Mouse (Mus musculus) hindbrain, embryonic 13.5 days (tissue): ENCODE results near the gene Tcn2. TPM values are rescaled to one million over a fixed set of nuclear protein-coding genes. Genes with fewer than 3 reads are reported as not detected.
"Not testable (repeated sequence)": the region's sequence is repeated elsewhere in the genome, so short reads cannot be mapped to it uniquely, and the experiment has no call there.

ENCODE experiments used
- ATAC-seq: fragments of 200-750 bp; cut with Nextera tagmentation; 2 replicates; pipeline ENCODE4 v1.8.0; 2017; ENCODE audit warnings: moderate TSS enrichment; ENCODE audit not compliant: low FRiP score
- H3K27ac ChIP-seq: fragments of 300-500 bp; sonication (generic); 2 replicates; pipeline ENCODE4 v1.5.1; 2015; ENCODE audit warnings: inconsistent platforms, mild to moderate bottlenecking, moderate library complexity
- H3K27me3 ChIP-seq: fragments of 300-500 bp; sonication (generic); 2 replicates; pipeline ENCODE4 v1.6.1; 2015; ENCODE audit warnings: mild to moderate bottlenecking, inconsistent platforms
- H3K36me3 ChIP-seq: fragments of 300-500 bp; sonication (generic); 2 replicates; pipeline ENCODE4 v1.6.1; 2015; ENCODE audit warnings: mild to moderate bottlenecking, inconsistent platforms
- H3K4me1 ChIP-seq: fragments of 300-500 bp; sonication (generic); replicated peaks from 2 replicates; pipeline ENCODE4 v1.6.1; 2015; ENCODE audit warnings: inconsistent platforms
- H3K4me2 ChIP-seq: fragments of 300-500 bp; sonication (generic); 2 replicates; pipeline ENCODE4 v1.6.1; 2015; ENCODE audit warnings: inconsistent platforms, mild to moderate bottlenecking, moderate library complexity
- H3K4me3 ChIP-seq: fragments of 300-500 bp; sonication (generic); 2 replicates; pipeline ENCODE4 v1.5.1; 2015; ENCODE audit warnings: mild to moderate bottlenecking, inconsistent platforms
- H3K9ac ChIP-seq: fragments of 300-500 bp; sonication (generic); 2 replicates; pipeline ENCODE4 v1.6.1; 2015; ENCODE audit warnings: mild to moderate bottlenecking, inconsistent platforms
- H3K9me3 ChIP-seq: fragments of 300-500 bp; sonication (generic); 2 replicates; pipeline ENCODE4 v1.6.1; 2016; ENCODE audit warnings: inconsistent platforms
- WGBS: fragments of 180-500 bp; shearing (Covaris S2); methylation state at CpG from one replicate; pipeline ENCODE4 v1.1.7; 2015; 5-methylcytosine and 5-hydroxymethylcytosine counted together
- polyA plus RNA-seq: library from polyadenylated mRNA; unstranded; fragments of >200 nt; fragmentation: Nextera tagmentation; extraction: Ambion mirVana; gene quantifications from 2 replicates; pipeline ENCODE4 v1.2.1, GENCODE M21; 2015

Tcn2 gene
- polyA plus RNA-seq, 1 experiment from 2014 or later, result 28.5 TPM

GRCm38 (mm10) chr11:3961761-3962160 is 29.8 kb upstream of the Tcn2 start:
- Histone ChIP-seq H3K4me2 (no peak overlapping the region), H3K9ac (no peak overlapping the region), H3K27me3 (0 out of 2 replicates have a peak, but pooled peaks cover 3% of the 10 kb centered on the region), H3K4me3 (no peak overlapping the region), H3K4me1 (peaks cover 24% of the 10 kb centered on the region), H3K9me3 (no peaks in the 10 kb centered on the region), H3K27ac (no peak overlapping the region), H3K36me3 (no peaks in the 10 kb centered on the region)
- WGBS, result 76% methylated on average over 3 of the region's 3 CpGs
- ATAC-seq, result no peak

GRCm38 (mm10) chr11:3960901-3961300 is 28.9 kb upstream of the Tcn2 start:
- Histone ChIP-seq H3K4me1 (peaks cover 18% of the 10 kb centered on the region), H3K27me3 (0 out of 2 replicates have a peak, but pooled peaks cover 3% of the 10 kb centered on the region), H3K27ac (no peak overlapping the region), H3K4me2 (no peak overlapping the region), H3K9ac (no peak overlapping the region), H3K9me3 (no peaks in the 10 kb centered on the region), H3K4me3 (no peak overlapping the region), H3K36me3 (no peaks in the 10 kb centered on the region)
- ATAC-seq, result no peak
- WGBS, result 61% methylated on average over 2 of the region's 2 CpGs

- WGBS, result 74% methylated on average over 4 of the region's 4 CpGs
Measured at GRCm38 (mm10) chr11:3955371-3955770, 23.4 kb upstream of the Tcn2 start.

GRCm38 (mm10) chr11:3954876-3955275 is 22.9 kb upstream of the Tcn2 start:
- not testable (repeated sequence) for H3K27ac ChIP-seq, H3K4me1 ChIP-seq, H3K9ac ChIP-seq, H3K36me3 ChIP-seq, ATAC-seq, H3K4me3 ChIP-seq, H3K4me2 ChIP-seq, H3K27me3 ChIP-seq, H3K9me3 ChIP-seq
- 81% methylated on average over 5 of the region's 5 CpGs for WGBS

More at GRCm38 (mm10) chr11:3955371-3955770, 23.4 kb upstream of the Tcn2 start:
- not testable (repeated sequence) for H3K36me3 ChIP-seq, ATAC-seq, H3K4me3 ChIP-seq, H3K9ac ChIP-seq, H3K4me1 ChIP-seq, H3K4me2 ChIP-seq, H3K27ac ChIP-seq, H3K9me3 ChIP-seq, H3K27me3 ChIP-seq

- H3K4me3 ChIP-seq, result no peak overlapping the region
- H3K27ac ChIP-seq, result no peak overlapping the region
- WGBS, result 6% methylated on average over 1 of the region's 1 CpGs
- H3K4me2 ChIP-seq, result no peak overlapping the region
- H3K36me3 ChIP-seq, result no peaks in the 10 kb centered on the region
- H3K27me3 ChIP-seq, result peaks cover 10% of the 10 kb centered on the region; the same call in 1 of the 2 replicates
- no peaks in the 10 kb centered on the region for H3K4me1 ChIP-seq
- H3K9me3 ChIP-seq, result no peaks in the 10 kb centered on the region
- no peak for ATAC-seq
- no peak overlapping the region for H3K9ac ChIP-seq
Measured at GRCm38 (mm10) chr11:3946386-3946785, 14.4 kb upstream of the Tcn2 start.

- H3K4me1 ChIP-seq, result no peaks in the 10 kb centered on the region
- no peak overlapping the region for H3K27ac ChIP-seq
- no peaks in the 10 kb centered on the region for H3K36me3 ChIP-seq
- H3K4me3 ChIP-seq, result no peak overlapping the region
- no peak overlapping the region for H3K4me2 ChIP-seq
- no peak overlapping the region for H3K9ac ChIP-seq
- ATAC-seq, result no peak
- peaks cover 10% of the 10 kb centered on the region; the same call in 1 of the 2 replicates for H3K27me3 ChIP-seq
- H3K9me3 ChIP-seq, result no peaks in the 10 kb centered on the region
- 89% methylated on average over 7 of the region's 7 CpGs for WGBS
Measured at GRCm38 (mm10) chr11:3941371-3941770, 9.4 kb upstream of the Tcn2 start.

GRCm38 (mm10) chr11:3937321-3937874 is 5.4 kb upstream of the Tcn2 start:
- no peak for ATAC-seq
- no peaks in the 10 kb centered on the region for H3K9me3 ChIP-seq
- no peak overlapping the region for H3K9ac ChIP-seq
- no peaks in the 10 kb centered on the region for H3K27me3 ChIP-seq
- H3K4me3 ChIP-seq, result no peak overlapping the region
- WGBS, result 85% methylated on average over 13 of the region's 13 CpGs
- no peak overlapping the region for H3K27ac ChIP-seq
- H3K4me2 ChIP-seq, result no peak overlapping the region
- H3K4me1 ChIP-seq, result no peaks in the 10 kb centered on the region
- no peaks in the 10 kb centered on the region for H3K36me3 ChIP-seq

GRCm38 (mm10) chr11:3936318-3936717 is 4.4 kb upstream of the Tcn2 start:
- H3K4me2 ChIP-seq, result no peak overlapping the region
- H3K4me1 ChIP-seq, result peaks cover 9% of the 10 kb centered on the region
- H3K36me3 ChIP-seq, result no peaks in the 10 kb centered on the region
- H3K9ac ChIP-seq, result no peak overlapping the region
- ATAC-seq, result no peak
- no peak overlapping the region for H3K4me3 ChIP-seq
- H3K27ac ChIP-seq, result no peak overlapping the region
- 82% methylated on average over 3 of the region's 3 CpGs for WGBS
- H3K27me3 ChIP-seq, result no peaks in the 10 kb centered on the region
- H3K9me3 ChIP-seq, result no peaks in the 10 kb centered on the region

GRCm38 (mm10) chr11:3935135-3935534 is 3.2 kb upstream of the Tcn2 start:
- Histone ChIP-seq H3K4me1 (peaks cover 17% of the 10 kb centered on the region), H3K27ac (no peak overlapping the region), H3K4me3 (no peak overlapping the region), H3K4me2 (no peak overlapping the region), H3K9ac (no peak overlapping the region), H3K9me3 (no peaks in the 10 kb centered on the region), H3K27me3 (no peaks in the 10 kb centered on the region), H3K36me3 (no peaks in the 10 kb centered on the region)
- ATAC-seq, result no peak
- 66% methylated on average over 4 of the region's 4 CpGs for WGBS

- no peak overlapping the region for H3K9ac ChIP-seq
- H3K9me3 ChIP-seq, result no peaks in the 10 kb centered on the region
- H3K36me3 ChIP-seq, result no peaks in the 10 kb centered on the region
- no peak overlapping the region for H3K27ac ChIP-seq
- no peaks in the 10 kb centered on the region for H3K27me3 ChIP-seq
- peaks cover 17% of the 10 kb centered on the region for H3K4me1 ChIP-seq
- no peak overlapping the region for H3K4me3 ChIP-seq
- 86% methylated on average over 9 of the region's 9 CpGs for WGBS
- no peak overlapping the region for H3K4me2 ChIP-seq
- ATAC-seq, result no peak
Measured at GRCm38 (mm10) chr11:3933756-3934285, 1.9 kb upstream of the Tcn2 start.

GRCm38 (mm10) chr11:3930931-3931330 is 1.0 kb downstream of the Tcn2 start:
- Histone ChIP-seq H3K9ac (peak overlapping the region; percentile 64), H3K9me3 (no peaks in the 10 kb centered on the region), H3K27ac (no peak overlapping the region), H3K36me3 (peaks cover 10% of the 10 kb centered on the region), H3K4me1 (peaks cover 17% of the 10 kb centered on the region), H3K27me3 (no peaks in the 10 kb centered on the region), H3K4me2 (peak overlapping the region; percentile 76), H3K4me3 (peak overlapping the region; percentile 50)
- 17% methylated on average over 6 of the region's 6 CpGs for whole genome bisulfite sequencing
- ATAC-seq, result no peak

GRCm38 (mm10) chr11:3930019-3930418 is 1.9 kb downstream of the Tcn2 start:
- H3K9me3 ChIP-seq, result no peaks in the 10 kb centered on the region
- H3K27me3 ChIP-seq, result no peaks in the 10 kb centered on the region
- 87% methylated on average over 4 of the region's 4 CpGs for WGBS
- no peak for ATAC-seq
- H3K4me1 ChIP-seq, result peaks cover 17% of the 10 kb centered on the region
- peaks cover 16% of the 10 kb centered on the region for H3K36me3 ChIP-seq
- no peak overlapping the region for H3K27ac ChIP-seq
- no peak overlapping the region for H3K9ac ChIP-seq
- H3K4me2 ChIP-seq, result no peak overlapping the region
- no peak overlapping the region for H3K4me3 ChIP-seq

GRCm38 (mm10) chr11:3925916-3926315 is 6.0 kb downstream of the Tcn2 start:
- Histone ChIP-seq H3K9me3 (no peaks in the 10 kb centered on the region), H3K27ac (no peak overlapping the region), H3K4me2 (no peak overlapping the region)

More at GRCm38 (mm10) chr11:3925916-3926315, 6.0 kb downstream of the Tcn2 start:
- no peaks in the 10 kb centered on the region for H3K27me3 ChIP-seq
- peaks cover 4% of the 10 kb centered on the region for H3K4me1 ChIP-seq
- no peak overlapping the region for H3K9ac ChIP-seq
- peaks cover 36% of the 10 kb centered on the region for H3K36me3 ChIP-seq
- 90% methylated on average over 10 of the region's 10 CpGs for WGBS
- no peak overlapping the region for H3K4me3 ChIP-seq
- ATAC-seq, result no peak
